Mouse (Mus musculus) embryonic facial prominence, embryonic 14.5 days (tissue): Measurements from ENCODE around the gene Dlg3. TPM values are rescaled to one million over a fixed set of nuclear protein-coding genes. Genes with fewer than 3 reads are reported as not detected.

Source experiments
- polyA plus RNA-seq: library from polyadenylated mRNA; unstranded; fragments of >200 nt; fragmentation: Nextera tagmentation; extraction: Ambion mirVana; gene quantifications from 2 replicates; pipeline ENCODE4 v1.2.1, GENCODE M21; 2014

Gene Dlg3
- polyA plus RNA-seq, 1 experiment from 2014 or later: 4.5 TPM

Other genes starting within 250 kb of the Dlg3 start
- not detected in 2 replicates for gene Dgat2l6, start 242.9 kb upstream of the Dlg3 start, polyA plus RNA-seq
- gene Awat1, start 195.5 kb upstream of the Dlg3 start, polyA plus RNA-seq: not detected in 2 replicates
- 0.13 and 0.25 TPM in 2 replicates for gene P2ry4, start 172.9 kb upstream of the Dlg3 start, polyA plus RNA-seq
- not detected in 2 replicates for gene Arr3, start 162.2 kb upstream of the Dlg3 start, polyA plus RNA-seq
- 21.3 and 28.9 TPM in 2 replicates for gene Kif4, start 142.0 kb upstream of the Dlg3 start, polyA plus RNA-seq
- gene Pdzd11, start 141.2 kb upstream of the Dlg3 start, polyA plus RNA-seq: 105 and 113 TPM in 2 replicates
- gene Gdpd2, start 37.8 kb upstream of the Dlg3 start, polyA plus RNA-seq: 7.1 and 7.5 TPM in 2 replicates